Mouse (Mus musculus) forebrain, embryonic 15.5 days (tissue): ENCODE measurements at regions not wholly inside any gene's neighbourhood (a gene's known extent, or its start where the extent isn't known, plus 50 kb on each side); places are given as distances from the start of the nearest gene placed in this dataset.
A peak's percentile ranks its signal among the peaks of the same experiment; 100 is the strongest.

Experiments used
- ATAC-seq: fragments of 200-750 bp; cut with Nextera tagmentation; replicated peaks from 2 replicates; pipeline ENCODE4 v1.8.0; 2017; ENCODE audit warnings: mild to moderate bottlenecking, moderate TSS enrichment, moderate library complexity
- H3K27ac ChIP-seq: fragments of 300-500 bp; sonication (generic); replicated peaks from 2 replicates; pipeline ENCODE4 v1.5.1; 2015; ENCODE audit warnings: mild to moderate bottlenecking, inconsistent platforms
- H3K27me3 ChIP-seq: fragments of 300-500 bp; sonication (generic); 2 replicates; pipeline ENCODE4 v1.6.1; 2015; ENCODE audit warnings: inconsistent platforms
- H3K36me3 ChIP-seq: fragments of 300-500 bp; sonication (generic); 2 replicates; pipeline ENCODE4 v1.6.1; 2015; ENCODE audit warnings: mild to moderate bottlenecking, inconsistent platforms
- H3K4me1 ChIP-seq: fragments of 300-500 bp; sonication (generic); 2 replicates; pipeline ENCODE4 v1.6.1; 2015; ENCODE audit warnings: inconsistent platforms
- H3K4me2 ChIP-seq: fragments of 300-500 bp; sonication (generic); replicated peaks from 2 replicates; pipeline ENCODE4 v1.6.1; 2015; ENCODE audit warnings: mild to moderate bottlenecking, inconsistent platforms
- H3K4me3 ChIP-seq: fragments of 300-500 bp; sonication (generic); 2 replicates; pipeline ENCODE4 v1.5.1; 2015; ENCODE audit warnings: mild to moderate bottlenecking, inconsistent platforms
- H3K9ac ChIP-seq: fragments of 300-500 bp; sonication (generic); replicated peaks from 2 replicates; pipeline ENCODE4 v1.6.1; 2015; ENCODE audit warnings: mild to moderate bottlenecking, inconsistent platforms
- H3K9me3 ChIP-seq: fragments of 300-500 bp; sonication (generic); 2 replicates; pipeline ENCODE4 v1.6.1; 2016; ENCODE audit warnings: inconsistent platforms
- WGBS: fragments of 180-500 bp; shearing (Covaris S2); methylation state at CpG from one replicate; pipeline ENCODE4 v1.1.7; 2015; ENCODE audit warnings: mixed read lengths; 5-methylcytosine and 5-hydroxymethylcytosine counted together

- Histone ChIP-seq H3K4me3 (no peak overlapping the region), H3K4me1 (peaks cover 4% of the 10 kb centered on the region; the same call in 1 of the 2 replicates), H3K36me3 (no peaks in the 10 kb centered on the region), H3K27ac (no peak overlapping the region), H3K27me3 (no peaks in the 10 kb centered on the region), H3K9me3 (no peaks in the 10 kb centered on the region), H3K9ac (no peak overlapping the region), H3K4me2 (no peak overlapping the region)
- no peak for ATAC-seq
- 78% methylated on average over 2 of the region's 2 CpGs for WGBS
These were observed 118.1 kb upstream of the Tmtc1 start for GRCm38 (mm10) chr6:148562206-148562708.

GRCm38 (mm10) chr6:148556484-148556871, 112.3 kb upstream of the Tmtc1 start:
- ATAC-seq: no peak
- 84% methylated on average over 2 of the region's 2 CpGs for WGBS
- no peak overlapping the region for H3K9ac ChIP-seq

GRCm38 (mm10) chr6:148555651-148556483, 111.7 kb upstream of the Tmtc1 start:
- Histone ChIP-seq H3K27me3 (no peaks in the 10 kb centered on the region), H3K27ac (peak overlapping the region; percentile 76), H3K9ac (no peak overlapping the region), H3K9me3 (no peaks in the 10 kb centered on the region), H3K36me3 (no peaks in the 10 kb centered on the region), H3K4me2 (no peak overlapping the region), H3K4me3 (no peak overlapping the region), H3K4me1 (peaks cover 7% of the 10 kb centered on the region; the same call in 1 of the 2 replicates)
- 59% methylated on average over 5 of the region's 5 CpGs for WGBS
- peak; percentile 75; the same call in 1 of the 2 replicates for ATAC-seq

More at GRCm38 (mm10) chr6:148556484-148556871, 112.3 kb upstream of the Tmtc1 start:
- H3K9me3 ChIP-seq: no peaks in the 10 kb centered on the region
- no peak overlapping the region for H3K4me2 ChIP-seq
- H3K27me3 ChIP-seq: no peaks in the 10 kb centered on the region
- H3K27ac ChIP-seq: peak overlapping the region; percentile 76
- no peak overlapping the region for H3K4me3 ChIP-seq
- H3K36me3 ChIP-seq: no peaks in the 10 kb centered on the region
- H3K4me1 ChIP-seq: peaks cover 7% of the 10 kb centered on the region; the same call in 1 of the 2 replicates

- H3K9ac ChIP-seq: no peak overlapping the region
- H3K27ac ChIP-seq: no peak overlapping the region
- H3K36me3 ChIP-seq: no peaks in the 10 kb centered on the region
- peaks cover 7% of the 10 kb centered on the region; the same call in 1 of the 2 replicates for H3K4me1 ChIP-seq
- WGBS: 92% methylated on average over 3 of the region's 3 CpGs
- no peak overlapping the region for H3K4me3 ChIP-seq
- no peaks in the 10 kb centered on the region for H3K27me3 ChIP-seq
- no peak overlapping the region for H3K4me2 ChIP-seq
- no peak for ATAC-seq
- H3K9me3 ChIP-seq: no peaks in the 10 kb centered on the region
These were observed 110.3 kb upstream of the Tmtc1 start for GRCm38 (mm10) chr6:148554463-148554862.

- Histone ChIP-seq H3K36me3 (no peaks in the 10 kb centered on the region), H3K27me3 (no peaks in the 10 kb centered on the region), H3K4me2 (no peak overlapping the region), H3K9me3 (no peaks in the 10 kb centered on the region), H3K9ac (no peak overlapping the region), H3K4me3 (no peak overlapping the region), H3K27ac (no peak overlapping the region), H3K4me1 (peaks cover 7% of the 10 kb centered on the region; the same call in 1 of the 2 replicates)
- ATAC-seq: no peak
- 67% methylated on average over 5 of the region's 5 CpGs for WGBS
These were observed 109.4 kb upstream of the Tmtc1 start for GRCm38 (mm10) chr6:148553616-148554015.

- Histone ChIP-seq H3K4me3 (no peak overlapping the region), H3K9ac (no peak overlapping the region), H3K4me2 (no peak overlapping the region), H3K4me1 (no peaks in the 10 kb centered on the region; the same call in 1 of the 2 replicates), H3K27me3 (no peaks in the 10 kb centered on the region), H3K36me3 (no peaks in the 10 kb centered on the region), H3K9me3 (no peaks in the 10 kb centered on the region), H3K27ac (no peak overlapping the region)
- ATAC-seq: no peak
- WGBS: 69% methylated on average over 3 of the region's 3 CpGs
These were observed 106.9 kb upstream of the Tmtc1 start for GRCm38 (mm10) chr6:148551097-148551496.

- no peak for ATAC-seq
These were observed 104.1 kb upstream of the Tmtc1 start for GRCm38 (mm10) chr6:148548138-148548778.

GRCm38 (mm10) chr6:148543047-148543446, 98.9 kb upstream of the Tmtc1 start:
- Histone ChIP-seq H3K4me1 (peaks cover 7% of the 10 kb centered on the region; the same call in 1 of the 2 replicates), H3K27ac (no peak overlapping the region), H3K9me3 (no peaks in the 10 kb centered on the region), H3K36me3 (no peaks in the 10 kb centered on the region), H3K4me3 (no peak overlapping the region), H3K27me3 (no peaks in the 10 kb centered on the region), H3K4me2 (no peak overlapping the region), H3K9ac (no peak overlapping the region)
- WGBS: 68% methylated on average over 3 of the region's 3 CpGs
- no peak for ATAC-seq

More at GRCm38 (mm10) chr6:148548138-148548778, 104.1 kb upstream of the Tmtc1 start:
- 79% methylated on average over 2 of the region's 2 CpGs for WGBS
- H3K9ac ChIP-seq: no peak overlapping the region
- H3K4me3 ChIP-seq: no peak overlapping the region
- no peak overlapping the region for H3K4me2 ChIP-seq
- H3K36me3 ChIP-seq: no peaks in the 10 kb centered on the region
- no peaks in the 10 kb centered on the region for H3K9me3 ChIP-seq
- H3K27me3 ChIP-seq: no peaks in the 10 kb centered on the region
- H3K27ac ChIP-seq: no peak overlapping the region
- peaks cover 3% of the 10 kb centered on the region; the same call in 1 of the 2 replicates for H3K4me1 ChIP-seq

GRCm38 (mm10) chr6:148541981-148542380, 97.8 kb upstream of the Tmtc1 start:
- Histone ChIP-seq H3K9ac (no peak overlapping the region), H3K36me3 (no peaks in the 10 kb centered on the region), H3K9me3 (no peaks in the 10 kb centered on the region), H3K4me2 (no peak overlapping the region), H3K4me3 (no peak overlapping the region), H3K4me1 (peaks cover 7% of the 10 kb centered on the region; the same call in 1 of the 2 replicates), H3K27ac (no peak overlapping the region), H3K27me3 (no peaks in the 10 kb centered on the region)
- 87% methylated on average over 2 of the region's 2 CpGs for WGBS
- no peak for ATAC-seq

GRCm38 (mm10) chr6:148539207-148539960, 95.2 kb upstream of the Tmtc1 start:
- H3K27ac ChIP-seq: no peak overlapping the region
- H3K4me1 ChIP-seq: peaks cover 7% of the 10 kb centered on the region; the same call in 1 of the 2 replicates
- no peaks in the 10 kb centered on the region for H3K9me3 ChIP-seq
- H3K36me3 ChIP-seq: no peaks in the 10 kb centered on the region
- no peak for ATAC-seq
- H3K9ac ChIP-seq: no peak overlapping the region
- no peaks in the 10 kb centered on the region for H3K27me3 ChIP-seq
- H3K4me2 ChIP-seq: no peak overlapping the region
- H3K4me3 ChIP-seq: no peak overlapping the region
- WGBS: 61% methylated on average over 4 of the region's 4 CpGs

- H3K27ac ChIP-seq: no peak overlapping the region
- H3K36me3 ChIP-seq: no peaks in the 10 kb centered on the region
- no peak for ATAC-seq
- no peaks in the 10 kb centered on the region for H3K9me3 ChIP-seq
- no peak overlapping the region for H3K4me3 ChIP-seq
- no peaks in the 10 kb centered on the region for H3K27me3 ChIP-seq
- H3K4me2 ChIP-seq: no peak overlapping the region
- H3K9ac ChIP-seq: no peak overlapping the region
- no peaks in the 10 kb centered on the region for H3K4me1 ChIP-seq
- WGBS: 88% methylated on average over 4 of the region's 4 CpGs
These were observed 90.2 kb upstream of the Tmtc1 start for GRCm38 (mm10) chr6:148534364-148534763.
